Mouse (Mus musculus): ENCODE results near the gene Rhobtb1. TPM values are rescaled to one million over a fixed set of nuclear protein-coding genes. Genes with fewer than 3 reads are reported as not detected.

The Rhobtb1 gene
- polyA plus RNA-seq, 1 experiment = 12.8 TPM

- Histone ChIP-seq H3K4me3 (ENCODE audit: insufficient read depth, low read length) (no peak overlapping the region), H3K4me1 (ENCODE audit: control insufficient read depth, insufficient read depth, low read length) (peaks cover 2% of the 10 kb centered on the region; the same call in 1 of the 2 replicates)
These were observed 86.0 kb downstream of the Rhobtb1 start for GRCm38 (mm10) chr10:69237185-69237584.

GRCm38 (mm10) chr10:69237781-69238180 lies 86.5 kb downstream of the Rhobtb1 start:
- Histone ChIP-seq H3K4me3 (ENCODE audit: insufficient read depth, low read length) (no peak overlapping the region), H3K27ac (ENCODE audit: insufficient read depth, low read depth, low read length) (no peak overlapping the region), H3K4me1 (ENCODE audit: control insufficient read depth, insufficient read depth, low read length) (peaks cover 2% of the 10 kb centered on the region; the same call in 1 of the 2 replicates)
- no peak for TF ChIP-seq POLR2A (IDR thresholded peaks at IDR 0.05; ENCODE audit: borderline replicate concordance, low read depth, low read length)
- TF ChIP-seq CTCF (IDR thresholded peaks at IDR 0.05; ENCODE audit: low read depth, low read length) = no peak

More at GRCm38 (mm10) chr10:69237185-69237584, 86.0 kb downstream of the Rhobtb1 start:
- TF ChIP-seq CTCF (IDR thresholded peaks at IDR 0.05; ENCODE audit: low read depth, low read length) (no peak), POLR2A (IDR thresholded peaks at IDR 0.05; ENCODE audit: borderline replicate concordance, low read depth, low read length) (no peak)
- H3K27ac ChIP-seq (ENCODE audit: insufficient read depth, low read depth, low read length) = no peak overlapping the region

- no peak for TF ChIP-seq CTCF (IDR thresholded peaks at IDR 0.05; ENCODE audit: low read depth, low read length)
These were observed 87.1 kb downstream of the Rhobtb1 start for GRCm38 (mm10) chr10:69238311-69238710.

GRCm38 (mm10) chr10:69240530-69240929 lies 89.3 kb downstream of the Rhobtb1 start:
- no peak for TF ChIP-seq CTCF (IDR thresholded peaks at IDR 0.05; ENCODE audit: low read depth, low read length)
- TF ChIP-seq POLR2A (IDR thresholded peaks at IDR 0.05; ENCODE audit: borderline replicate concordance, low read depth, low read length) = no peak
- Histone ChIP-seq H3K27ac (ENCODE audit: insufficient read depth, low read depth, low read length) (no peak overlapping the region), H3K4me1 (ENCODE audit: control insufficient read depth, insufficient read depth, low read length) (peaks cover 2% of the 10 kb centered on the region; the same call in 1 of the 2 replicates), H3K4me3 (ENCODE audit: insufficient read depth, low read length) (no peak overlapping the region)

More at GRCm38 (mm10) chr10:69238311-69238710, 87.1 kb downstream of the Rhobtb1 start:
- H3K27ac ChIP-seq (ENCODE audit: insufficient read depth, low read depth, low read length) = no peak overlapping the region
- H3K4me3 ChIP-seq (ENCODE audit: insufficient read depth, low read length) = no peak overlapping the region
- H3K4me1 ChIP-seq (ENCODE audit: control insufficient read depth, insufficient read depth, low read length) = peaks cover 2% of the 10 kb centered on the region; the same call in 1 of the 2 replicates

GRCm38 (mm10) chr10:69245151-69245550 lies 93.9 kb downstream of the Rhobtb1 start:
- no peak for TF ChIP-seq POLR2A (IDR thresholded peaks at IDR 0.05; ENCODE audit: borderline replicate concordance, low read depth, low read length)
- TF ChIP-seq CTCF (IDR thresholded peaks at IDR 0.05; ENCODE audit: low read depth, low read length) = no peak
- Histone ChIP-seq H3K4me3 (ENCODE audit: insufficient read depth, low read length) (no peak overlapping the region), H3K4me1 (ENCODE audit: control insufficient read depth, insufficient read depth, low read length) (peaks cover 13% of the 10 kb centered on the region), H3K27ac (ENCODE audit: insufficient read depth, low read depth, low read length) (no peak overlapping the region)

GRCm38 (mm10) chr10:69245906-69246668 lies 94.9 kb downstream of the Rhobtb1 start:
- H3K27ac ChIP-seq (ENCODE audit: insufficient read depth, low read depth, low read length) = no peak overlapping the region
- TF ChIP-seq POLR2A (IDR thresholded peaks at IDR 0.05; ENCODE audit: borderline replicate concordance, low read depth, low read length) (no peak), CTCF (IDR thresholded peaks at IDR 0.05; ENCODE audit: low read depth, low read length) (no peak)

GRCm38 (mm10) chr10:69246762-69247161 lies 95.5 kb downstream of the Rhobtb1 start:
- no peak for TF ChIP-seq POLR2A (IDR thresholded peaks at IDR 0.05; ENCODE audit: borderline replicate concordance, low read depth, low read length)
- no peak for TF ChIP-seq CTCF (IDR thresholded peaks at IDR 0.05; ENCODE audit: low read depth, low read length)
- Histone ChIP-seq H3K27ac (ENCODE audit: insufficient read depth, low read depth, low read length) (no peak overlapping the region), H3K4me3 (ENCODE audit: insufficient read depth, low read length) (no peak overlapping the region), H3K4me1 (ENCODE audit: control insufficient read depth, insufficient read depth, low read length) (peaks cover 17% of the 10 kb centered on the region)

More at GRCm38 (mm10) chr10:69245906-69246668, 94.9 kb downstream of the Rhobtb1 start:
- Histone ChIP-seq H3K4me1 (ENCODE audit: control insufficient read depth, insufficient read depth, low read length) (peaks cover 12% of the 10 kb centered on the region), H3K4me3 (ENCODE audit: insufficient read depth, low read length) (no peak overlapping the region)

- H3K4me3 ChIP-seq (ENCODE audit: insufficient read depth, low read length) = no peak overlapping the region
- H3K4me1 ChIP-seq (ENCODE audit: control insufficient read depth, insufficient read depth, low read length) = peaks cover 24% of the 10 kb centered on the region
- no peak overlapping the region for H3K27ac ChIP-seq (ENCODE audit: insufficient read depth, low read depth, low read length)
- TF ChIP-seq CTCF (IDR thresholded peaks at IDR 0.05; ENCODE audit: low read depth, low read length) = no peak
- TF ChIP-seq POLR2A (IDR thresholded peaks at IDR 0.05; ENCODE audit: borderline replicate concordance, low read depth, low read length) = no peak
These were observed 96.2 kb downstream of the Rhobtb1 start for GRCm38 (mm10) chr10:69247311-69248033.

- peaks cover 32% of the 10 kb centered on the region for H3K4me1 ChIP-seq (ENCODE audit: control insufficient read depth, insufficient read depth, low read length)
- H3K4me3 ChIP-seq (ENCODE audit: insufficient read depth, low read length) = no peak overlapping the region
- no peak overlapping the region for H3K27ac ChIP-seq (ENCODE audit: insufficient read depth, low read depth, low read length)
These were observed 97.3 kb downstream of the Rhobtb1 start for GRCm38 (mm10) chr10:69248261-69249160.

More at GRCm38 (mm10) chr10:69248261-69249160, 97.3 kb downstream of the Rhobtb1 start:
- TF ChIP-seq POLR2A (IDR thresholded peaks at IDR 0.05; ENCODE audit: borderline replicate concordance, low read depth, low read length) (no peak), CTCF (IDR thresholded peaks at IDR 0.05; ENCODE audit: low read depth, low read length) (no peak)
